Comparison of ENCODE assay signal across 15 mouse cellular contexts in the genomic region with DNA sequence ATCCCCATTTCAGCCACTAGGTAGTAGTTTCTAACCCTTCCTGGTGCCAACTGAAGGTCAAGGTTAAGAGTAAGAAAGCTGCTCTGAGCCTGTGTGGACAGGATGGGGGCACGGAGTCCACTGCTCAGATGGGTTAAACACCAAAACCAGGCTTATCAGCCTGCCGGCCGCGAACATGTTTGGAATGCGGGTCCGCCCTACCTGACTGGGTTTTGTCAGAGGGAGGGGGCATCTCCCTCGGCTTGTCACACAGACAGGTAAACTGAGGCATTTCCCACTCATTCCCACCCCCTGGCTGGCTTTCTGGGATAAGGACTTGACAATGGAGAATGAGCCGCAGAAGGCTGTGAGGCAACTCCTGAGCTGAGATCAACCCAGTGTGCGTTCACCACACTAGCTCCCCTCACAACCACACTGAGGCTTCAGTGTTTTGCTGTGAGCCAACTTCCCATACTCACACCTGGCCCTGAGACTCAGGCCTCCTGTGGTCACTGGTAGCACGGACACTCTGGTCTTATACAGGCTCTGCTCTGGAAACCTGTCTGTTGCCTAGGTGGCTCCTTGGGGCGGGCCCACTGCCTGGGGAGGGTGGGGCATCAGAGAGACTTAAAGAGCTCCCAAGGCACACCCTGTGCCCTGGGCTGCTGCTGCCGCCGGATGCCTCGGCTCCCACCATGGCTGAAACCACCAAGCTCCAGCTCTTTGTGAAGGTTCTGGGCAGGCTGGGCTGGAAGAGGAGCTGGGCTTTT. TPM values are rescaled to one million over a fixed set of nuclear protein-coding genes. Genes with fewer than 3 reads are reported as not detected.
DNase-seq lines count a peak whose midpoint lies in the region; ATAC-seq and TF ChIP-seq lines count a peak whose summit lies in the region.
"Had no signal": no experiment of that assay in that cellular context is flagged by ENCODE, and none has a peak within 500 bp of the region (broad histone marks: within the 10 kb centered on the region; RNA-seq: fewer than 3 reads in every experiment).

A gene (plus strand): TSS at position 634 of the 749 bp plus-strand sequence.

- H3K27me3 ChIP-seq in kidney, adult 2 months (replicated peaks; ENCODE audit: control insufficient read depth, insufficient read depth, low read length): no peaks in the 10 kb centered on the region
- no peaks in the 10 kb centered on the region for H3K27me3 ChIP-seq in kidney, embryonic 14.5 days (ENCODE audit: control insufficient read depth, insufficient read depth, low read length)
- H3K27me3 ChIP-seq in lung, embryonic 15.5 days: no peaks in the 10 kb centered on the region
- H3K27me3 ChIP-seq: forebrain, embryonic 13.5 days had no signal

- 60% methylated on average over 14 of the region's 14 CpGs for WGBS in kidney, adult 2 months
- 60% methylated on average over 14 of the region's 14 CpGs for WGBS in kidney, embryonic 14.5 days
- 33% methylated on average over 14 of the region's 14 CpGs for WGBS in lung, embryonic 15.5 days

- no peaks in the 10 kb centered on the region for H3K36me3 ChIP-seq in kidney, adult 2 months (ENCODE audit: control insufficient read depth, insufficient read depth, low read length)
- no peaks in the 10 kb centered on the region; the same call in 1 of the 2 replicates for H3K36me3 ChIP-seq in kidney, embryonic 14.5 days (ENCODE audit: control insufficient read depth, insufficient read depth, low read length)
- H3K36me3 ChIP-seq in lung, embryonic 15.5 days: no peaks in the 10 kb centered on the region

- no peak within 1 kb of the TSS for H3K9ac ChIP-seq in kidney, embryonic 14.5 days (ENCODE audit: low read depth, low read length)
- peak within 1 kb of the TSS; percentile 12; the same call in 1 of the 2 replicates for H3K9ac ChIP-seq in lung, embryonic 15.5 days
- H3K9ac ChIP-seq: forebrain, embryonic 13.5 days had no signal

- peaks cover 9% of the 10 kb centered on the region for H3K4me1 ChIP-seq in kidney, adult 2 months (ENCODE audit: control insufficient read depth, insufficient read depth, low read length)
- no peaks in the 10 kb centered on the region; the same call in none of the 2 replicates for H3K4me1 ChIP-seq in kidney, embryonic 14.5 days (ENCODE audit: control insufficient read depth, insufficient read depth, low read length)
- peaks cover 38% of the 10 kb centered on the region for H3K4me1 ChIP-seq in lung, embryonic 15.5 days

- H3K4me2 ChIP-seq in kidney, embryonic 14.5 days (replicated peaks; ENCODE audit: low read depth, low read length): no peak within 1 kb of the TSS
- peak within 1 kb of the TSS; percentile 79 for H3K4me2 ChIP-seq in lung, embryonic 15.5 days
- H3K4me2 ChIP-seq: forebrain, embryonic 13.5 days had no signal

- no peak for TF ChIP-seq CTCF in kidney, adult 2 months (conservative IDR thresholded peaks at IDR 0.05; ENCODE audit: insufficient read depth, insufficient read length, low read depth, low read length)

- H3K27ac ChIP-seq in kidney, adult 2 months (ENCODE audit: insufficient read depth, low read depth, low read length): no peak within 1 kb of the TSS
- no peak within 1 kb of the TSS for H3K27ac ChIP-seq in kidney, embryonic 14.5 days (ENCODE audit: low read depth, low read length)
- peak within 1 kb of the TSS; percentile 91 for H3K27ac ChIP-seq in lung, embryonic 15.5 days
- H3K27ac ChIP-seq: forebrain, embryonic 13.5 days; hindbrain, postnatal 0 days; midbrain, embryonic 10.5 days had no signal

- DNase-seq in kidney, adult 2 months: no peak
- peak; percentile 29 for DNase-seq in urinary bladder, postnatal 25 days (ENCODE audit: low spot score)
- DNase-seq in urinary bladder, adult 2 months (ENCODE audit: low spot score): no peak
- DNase-seq in urinary bladder, postnatal 36 days (ENCODE audit: low spot score in 2 of 2): peak; percentile 50 to 51
- DNase-seq in spleen, adult 12 weeks (ENCODE audit: low spot score): no peak
- DNase-seq: adrenal gland, postnatal 14 days; gastrocnemius, postnatal 36 days; layer of hippocampus, adult 9-11 months; thymus, postnatal 14 days had no signal

- no peak for ATAC-seq in kidney, embryonic 14.5 days (ENCODE audit: low FRiP score, low TSS enrichment)
- no peak for ATAC-seq in lung, embryonic 15.5 days (ENCODE audit: borderline replicate concordance, extremely low read depth, low FRiP score, low TSS enrichment)
- ATAC-seq in frontal cortex, adult (ENCODE audit: low TSS enrichment): no peak
- ATAC-seq: forebrain, embryonic 13.5 days; hindbrain, postnatal 0 days had no signal

- TF ChIP-seq POLR2A in kidney, adult 2 months (IDR thresholded peaks at IDR 0.05; ENCODE audit: low read depth, low read length): no peak

- H3K4me3 ChIP-seq in kidney, adult 2 months (ENCODE audit: insufficient read depth, low read depth, low read length): no peak within 1 kb of the TSS
- no peak within 1 kb of the TSS for H3K4me3 ChIP-seq in kidney, embryonic 14.5 days (ENCODE audit: low read length)
- peak within 1 kb of the TSS; percentile 22 for H3K4me3 ChIP-seq in lung, embryonic 15.5 days
- H3K4me3 ChIP-seq: forebrain, embryonic 13.5 days; midbrain, embryonic 10.5 days had no signal

- no peaks in the 10 kb centered on the region for H3K9me3 ChIP-seq in kidney, embryonic 14.5 days (ENCODE audit: control insufficient read depth, low read length)
- no peaks in the 10 kb centered on the region for H3K9me3 ChIP-seq in lung, embryonic 15.5 days
- H3K9me3 ChIP-seq: forebrain, embryonic 13.5 days; midbrain, embryonic 10.5 days had no signal

RNA-seq across cellular contexts. Expression of the gene that starts here (rescaled TPM):
- polyA plus RNA-seq in kidney, adult 2 months (2012; rRNA removed): 104 and 130 TPM in 2 replicates
- 0.57 and 1.2 TPM in 2 replicates for polyA plus RNA-seq in kidney, embryonic 14.5 days (2014; fragmentation: Nextera tagmentation; extraction: Ambion mirVana)
- 0.69 and 2.2 TPM in 2 replicates for polyA plus RNA-seq in urinary bladder, adult 2 months (2012; rRNA removed)
- 77.9 and 90.3 TPM in 2 replicates for polyA plus RNA-seq in lung, embryonic 15.5 days (2015; fragmentation: Nextera tagmentation; extraction: Ambion mirVana)

Comparison
In these comparisons a context has a peak if more than half of its experiments do, and no peak if none do; other contexts are left out.
1. RNA of the gene that starts here (polyA plus RNA-seq): 104 to 130 TPM in kidney, adult 2 months and 77.9 to 90.3 TPM in lung, embryonic 15.5 days; 0.69 to 2.2 TPM in urinary bladder, adult 2 months and 0.57 to 1.2 TPM in kidney, embryonic 14.5 days; every median in the first group is over 10 times any median in the second.
2. DNase-seq: peak in urinary bladder, postnatal 25 days (single experiment) and urinary bladder, postnatal 36 days (2 of 2); none in kidney, adult 2 months (single experiment), urinary bladder, adult 2 months (single experiment) and spleen, adult 12 weeks (single experiment).